Mouse (Mus musculus) kidney, postnatal 0 days (tissue): ENCODE measurements around the gene Agrp. TPM values are rescaled to one million over a fixed set of nuclear protein-coding genes. Genes with fewer than 3 reads are reported as not detected.
"Not testable (repeated sequence)": the region's sequence is repeated elsewhere in the genome, so short reads cannot be mapped to it uniquely, and the experiment has no call there.

Experiments used
- ATAC-seq: fragments of 200-750 bp; cut with Nextera tagmentation; replicated peaks from 2 replicates; pipeline ENCODE4 v1.8.0; 2017; ENCODE audit warnings: low read depth, moderate number of reproducible peaks, moderate TSS enrichment, moderate library complexity; ENCODE audit not compliant: low FRiP score
- DNase-seq: peaks from one replicate; pipeline ENCODE4 v3.0.0-alpha.2; 2016; ENCODE audit warnings: low spot score
- H3K27ac ChIP-seq: fragments of 300-500 bp; sonication (generic); 2 replicates; pipeline ENCODE4 v1.5.1; 2014; ENCODE audit warnings: mild to moderate bottlenecking
- H3K27me3 ChIP-seq: fragments of 300-500 bp; sonication (generic); 2 replicates; pipeline ENCODE4 v1.6.1; 2014; ENCODE audit warnings: low read length, mixed read lengths; ENCODE audit not compliant: insufficient read depth
- H3K36me3 ChIP-seq: fragments of 300-500 bp; sonication (generic); 2 replicates; pipeline ENCODE4 v1.6.1; 2014; ENCODE audit warnings: low read length, mixed read lengths; ENCODE audit not compliant: insufficient read depth
- H3K4me1 ChIP-seq: fragments of 300-500 bp; sonication (generic); replicated peaks from 2 replicates; pipeline ENCODE4 v1.6.1; 2014; ENCODE audit warnings: antibody characterized with exemption, low read length, mixed read lengths; ENCODE audit not compliant: insufficient read depth
- H3K4me2 ChIP-seq: fragments of 300-500 bp; sonication (generic); 2 replicates; pipeline ENCODE4 v1.6.1; 2014; ENCODE audit warnings: mild to moderate bottlenecking, low read length, moderate library complexity, mixed read lengths
- H3K4me3 ChIP-seq: fragments of 300-500 bp; sonication (generic); replicated peaks from 2 replicates; pipeline ENCODE4 v1.5.1; 2014; ENCODE audit warnings: low read depth, low read length
- H3K9ac ChIP-seq: fragments of 300-500 bp; sonication (generic); 2 replicates; pipeline ENCODE4 v1.6.1; 2014; ENCODE audit warnings: low read depth, low read length
- H3K9me3 ChIP-seq: fragments of 300-500 bp; sonication (generic); replicated peaks from 2 replicates; pipeline ENCODE4 v1.6.1; 2016; ENCODE audit warnings: low read length, inconsistent platforms, mixed read lengths
- CTCF ChIP-seq: IDR thresholded peaks from 2 replicates; pipeline ENCODE4 v1.5.1; 2016; ENCODE audit warnings: antibody characterized with exemption, low read depth, mild to moderate bottlenecking, moderate library complexity
- WGBS: fragments of 180-500 bp; shearing (Covaris S2); extraction: QIAGEN DNeasy Blood & Tissue Kit; methylation state at CpG from one replicate; pipeline ENCODE4 v1.1.7; 2014; 5-methylcytosine and 5-hydroxymethylcytosine counted together
- polyA plus RNA-seq: library from polyadenylated mRNA; unstranded; fragments of >200 nt; fragmentation: Nextera tagmentation; extraction: Ambion mirVana; gene quantifications from 2 replicates; pipeline ENCODE4 v1.2.1, GENCODE M21; 2015

Agrp gene
- polyA plus RNA-seq, 1 experiment from 2014 or later: 0.61 TPM

DNA sequence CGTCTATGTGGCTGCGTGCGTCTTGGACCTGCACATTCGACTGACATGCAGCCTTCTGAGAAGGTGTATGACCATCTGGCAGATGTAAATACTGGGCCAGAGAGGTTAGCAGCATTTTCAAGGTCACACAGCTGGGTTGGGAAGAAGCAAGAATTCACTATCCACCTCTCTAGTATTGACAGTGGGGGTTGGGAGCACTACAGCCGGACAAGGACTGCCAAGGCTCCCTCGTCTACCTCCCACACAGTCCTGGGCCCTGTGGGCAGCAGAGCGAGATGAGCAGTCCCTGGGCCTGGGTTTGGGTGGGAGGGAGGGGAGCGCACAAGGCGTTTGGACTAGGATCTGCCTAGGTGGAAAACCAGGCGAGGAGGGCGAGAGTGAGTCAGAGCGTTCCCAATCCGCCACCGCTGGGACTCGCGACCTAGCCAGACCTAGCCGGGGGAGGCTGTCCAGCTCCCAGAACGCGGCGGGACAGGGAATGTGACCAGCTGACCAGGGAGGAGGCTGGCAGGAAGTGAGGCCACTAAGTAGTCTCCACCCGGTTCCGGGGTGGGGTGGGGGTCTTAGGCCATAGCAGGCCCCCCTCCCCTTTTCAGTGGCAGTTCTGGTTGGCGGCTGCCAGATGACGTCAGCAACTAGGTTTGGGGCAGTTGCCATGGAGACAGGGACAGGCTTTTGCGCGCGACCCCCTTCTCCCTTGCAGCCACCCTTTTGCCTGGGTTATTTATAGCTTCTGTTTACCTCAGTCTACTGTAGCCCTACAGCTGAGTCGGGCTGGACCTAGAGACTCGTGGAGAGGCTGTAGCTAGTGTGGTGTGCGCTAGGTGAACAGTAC, 30.8 kb downstream of the Agrp start:
- Histone ChIP-seq H3K4me2 (peak overlapping the region; percentile 82), H3K9me3 (no peaks in the 10 kb centered on the region), H3K27me3 (no peaks in the 10 kb centered on the region), H3K4me1 (peaks cover 10% of the 10 kb centered on the region; the same call in 1 of the 2 replicates), H3K4me3 (peak overlapping the region; percentile 74), H3K27ac (peak overlapping the region; percentile 96), H3K36me3 (no peaks in the 10 kb centered on the region), H3K9ac (peak overlapping the region; percentile 89)
- DNase-seq (peak; percentile 94), ATAC-seq (peak; percentile 83)
- WGBS: under 1% methylated on average over 30 of the region's 30 CpGs
- no peak for TF ChIP-seq CTCF

DNA sequence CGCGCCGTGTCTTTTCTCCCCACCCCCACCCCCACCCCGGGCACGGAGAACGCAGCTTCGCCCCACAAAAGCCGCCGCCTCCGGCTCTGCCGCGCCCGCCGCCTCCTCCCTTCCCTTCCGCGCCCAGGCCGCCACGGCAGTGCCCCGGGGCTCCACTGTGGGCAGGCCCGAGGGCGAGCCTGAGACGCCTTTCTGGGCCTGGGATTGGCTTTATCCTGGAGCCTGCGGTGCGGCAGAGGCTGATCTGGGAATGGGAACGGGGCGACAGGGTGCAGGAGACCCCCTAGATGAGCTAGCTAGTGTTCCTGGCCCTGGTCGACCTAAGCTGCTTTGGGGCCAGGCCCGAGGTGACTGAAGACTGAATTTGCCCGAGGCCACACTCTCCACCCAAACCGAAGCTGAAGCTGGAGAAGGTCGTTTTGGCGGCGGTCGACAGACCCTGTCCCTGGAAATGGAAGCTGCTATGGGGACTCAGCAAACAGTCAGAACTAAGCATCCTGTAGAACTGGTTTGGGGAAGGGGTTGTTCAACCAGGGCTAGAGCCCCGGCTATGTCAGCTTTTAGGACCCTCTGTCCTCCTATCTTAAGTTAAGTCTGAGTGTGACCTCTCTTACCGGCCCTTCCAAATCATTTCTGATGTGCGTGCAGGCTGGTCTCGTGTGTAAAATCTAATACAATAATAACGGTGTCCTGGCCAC, 31.6 kb downstream of the Agrp start:
- under 1% methylated on average over 39 of the region's 39 CpGs for WGBS
- H3K4me3 ChIP-seq: peak overlapping the region; percentile 74
- ATAC-seq (peak; percentile 11; the same call in 1 of the 2 replicates), DNase-seq (no peak)
- no peaks in the 10 kb centered on the region for H3K9me3 ChIP-seq
- H3K4me2 ChIP-seq: peak overlapping the region; percentile 82
- no peaks in the 10 kb centered on the region for H3K27me3 ChIP-seq
- peaks cover 10% of the 10 kb centered on the region; the same call in 1 of the 2 replicates for H3K4me1 ChIP-seq
- H3K36me3 ChIP-seq: no peaks in the 10 kb centered on the region
- TF ChIP-seq CTCF: no peak
- peak overlapping the region; percentile 89 for H3K9ac ChIP-seq
- H3K27ac ChIP-seq: peak overlapping the region; percentile 96

DNA sequence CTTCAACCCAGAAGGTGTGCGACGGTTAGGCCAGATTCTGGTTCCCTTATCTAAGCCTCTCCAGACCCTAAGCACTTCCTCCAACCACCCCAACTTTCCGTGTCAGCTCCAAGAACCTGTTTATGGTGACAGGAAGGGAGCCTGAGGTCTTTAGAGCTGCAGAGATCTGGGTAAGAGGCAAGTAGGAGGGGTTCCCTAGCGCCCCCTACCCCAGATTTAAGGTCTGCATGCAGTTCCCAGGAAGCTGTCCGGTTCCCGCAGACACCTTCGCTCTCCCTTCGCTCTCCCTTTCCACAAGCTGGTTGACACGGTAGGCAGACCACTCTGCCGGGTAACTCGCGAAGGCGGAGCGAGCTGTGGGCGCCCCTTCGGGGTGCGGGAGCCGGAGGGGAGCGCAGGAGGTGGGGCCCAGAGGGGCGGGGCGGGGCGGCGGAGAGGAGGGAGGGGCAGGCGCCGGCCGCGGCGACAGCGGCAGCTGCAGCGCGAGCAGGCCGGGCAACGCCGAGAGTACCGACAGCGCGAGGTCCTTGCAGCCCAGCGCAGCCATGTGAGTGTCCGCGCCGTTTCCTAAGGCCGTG, 32.3 kb downstream of the Agrp start, which contains the start of gene Ripor1:
Gene Ripor1 (plus strand): TSS at position 452 of the 578 bp plus-strand sequence.
- Histone ChIP-seq H3K4me3 (peak within 1 kb of the TSS; percentile 74), H3K9me3 (no peaks in the 10 kb centered on the region), H3K4me2 (peak within 1 kb of the TSS; percentile 82), H3K27me3 (no peaks in the 10 kb centered on the region), H3K9ac (peak within 1 kb of the TSS; percentile 89), H3K4me1 (peaks cover 10% of the 10 kb centered on the region; the same call in 1 of the 2 replicates), H3K27ac (peak within 1 kb of the TSS; percentile 96), H3K36me3 (no peaks in the 10 kb centered on the region)
- TF ChIP-seq CTCF: peak; percentile 69
- WGBS: 2% methylated on average over 32 of the region's 42 CpGs
- ATAC-seq (peak; percentile 56), DNase-seq (peak; percentile 88)

DNA sequence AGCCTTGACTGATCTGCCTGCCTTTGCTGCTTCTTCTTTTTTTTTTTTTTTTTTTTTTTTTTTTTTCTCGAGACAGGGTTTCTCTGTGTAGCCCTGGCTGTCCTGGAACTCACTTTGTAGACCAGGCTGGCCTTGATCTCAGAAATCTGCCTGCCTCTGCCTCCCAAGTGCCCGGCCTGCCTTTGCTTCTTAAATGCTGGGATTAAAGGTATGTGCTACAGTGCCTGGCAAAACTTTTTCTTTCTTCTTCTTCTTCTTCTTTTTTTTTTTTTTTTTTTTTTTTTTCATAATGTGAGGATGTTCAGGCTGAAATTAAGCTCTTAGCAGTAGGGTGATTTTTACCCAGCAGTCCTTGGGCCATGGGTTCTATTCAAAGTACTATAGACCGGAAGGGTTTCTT, 34.7 kb downstream of the Agrp start:
- not testable (repeated sequence) for ATAC-seq, H3K36me3 ChIP-seq, DNase-seq, H3K9ac ChIP-seq, H3K4me3 ChIP-seq, H3K27ac ChIP-seq, H3K4me2 ChIP-seq, H3K27me3 ChIP-seq, H3K9me3 ChIP-seq, H3K4me1 ChIP-seq
- 94% methylated on average over 2 of the region's 3 CpGs for WGBS

DNA sequence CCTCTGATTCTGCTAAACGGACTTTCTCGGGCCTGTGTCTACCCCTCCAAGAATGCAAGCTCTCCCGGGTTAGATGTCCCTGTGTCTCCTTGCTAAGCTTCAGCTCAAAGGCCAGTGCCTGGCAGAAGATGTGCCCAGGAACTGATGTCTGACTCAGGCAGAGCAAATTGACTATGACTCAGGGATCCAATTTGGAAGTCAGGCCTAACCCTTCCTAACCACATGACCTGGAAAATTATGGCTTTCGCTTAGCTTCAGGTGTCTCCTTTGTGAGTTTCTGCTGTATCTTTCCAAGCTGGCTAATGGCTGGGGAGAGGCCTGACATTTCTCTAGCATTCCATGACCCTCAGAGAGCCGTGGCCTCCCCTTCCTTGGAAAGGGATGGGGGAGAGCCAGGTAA, 35.9 kb downstream of the Agrp start:
- ATAC-seq (no peak), DNase-seq (no peak)
- Histone ChIP-seq H3K9me3 (no peaks in the 10 kb centered on the region), H3K36me3 (no peaks in the 10 kb centered on the region), H3K4me1 (no peaks in the 10 kb centered on the region), H3K4me3 (no peak overlapping the region), H3K4me2 (no peak overlapping the region), H3K9ac (no peak overlapping the region), H3K27ac (no peak overlapping the region), H3K27me3 (no peaks in the 10 kb centered on the region)
- no peak for TF ChIP-seq CTCF
- WGBS: 60% methylated on average over 5 of the region's 5 CpGs

DNA sequence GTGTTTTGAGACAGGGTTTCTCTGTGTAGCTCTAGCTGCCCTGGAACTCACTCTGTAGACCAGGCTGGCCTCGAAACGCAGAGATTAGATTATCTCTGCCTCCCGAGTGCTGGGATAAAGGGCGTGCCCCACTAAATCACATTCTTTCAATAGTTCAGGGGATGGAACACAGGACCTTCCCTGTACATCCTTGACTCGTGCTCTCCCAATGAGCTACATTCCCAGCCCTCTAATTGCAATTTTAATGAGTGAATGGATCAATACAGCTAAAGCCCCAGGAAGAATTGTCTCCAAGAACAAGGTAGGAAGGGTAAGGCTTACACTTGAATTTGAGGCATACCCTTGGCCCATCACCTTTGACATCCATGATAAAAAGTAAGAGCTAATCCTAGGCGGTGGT, 38.4 kb downstream of the Agrp start:
- Histone ChIP-seq H3K9me3 (no peaks in the 10 kb centered on the region), H3K27ac (no peak overlapping the region), H3K4me1 (0 out of 2 replicates have a peak, but pooled peaks cover 3% of the 10 kb centered on the region), H3K9ac (no peak overlapping the region), H3K27me3 (no peaks in the 10 kb centered on the region), H3K4me3 (no peak overlapping the region), H3K36me3 (no peaks in the 10 kb centered on the region), H3K4me2 (no peak overlapping the region)
- WGBS: 82% methylated on average over 6 of the region's 6 CpGs
- ATAC-seq (no peak), DNase-seq (no peak)
- no peak for TF ChIP-seq CTCF
